Mouse (Mus musculus) ES-CJ7 (cell line): ENCODE data around the gene Esrrg.

Source experiments
- DNase-seq: peaks from one replicate; pipeline ENCODE4 v3.0.0; 2011; ENCODE audit warnings: low read depth, low spot score

Gene Esrrg

GRCm38 (mm10) chr1:188069849-188070248, 461.3 kb downstream of the Esrrg start:
- DNase-seq = no peak

- DNase-seq = no peak
These were observed 469.1 kb downstream of the Esrrg start for GRCm38 (mm10) chr1:188077561-188078195.

- DNase-seq = no peak
These were observed 471.8 kb downstream of the Esrrg start for GRCm38 (mm10) chr1:188080261-188080875.

- DNase-seq = no peak
These were observed 474.4 kb downstream of the Esrrg start for GRCm38 (mm10) chr1:188082665-188083640.

GRCm38 (mm10) chr1:188085116-188085879, 476.7 kb downstream of the Esrrg start:
- DNase-seq = no peak

GRCm38 (mm10) chr1:188093724-188094123, 485.1 kb downstream of the Esrrg start:
- no peak for DNase-seq

- DNase-seq = no peak
These were observed 493.2 kb downstream of the Esrrg start for GRCm38 (mm10) chr1:188101832-188102231.

GRCm38 (mm10) chr1:188103179-188103578, 494.6 kb downstream of the Esrrg start:
- no peak for DNase-seq

GRCm38 (mm10) chr1:188105516-188105915, 496.9 kb downstream of the Esrrg start:
- DNase-seq = no peak

GRCm38 (mm10) chr1:188107946-188108345, 499.4 kb downstream of the Esrrg start:
- no peak for DNase-seq

GRCm38 (mm10) chr1:188111552-188111951, 503.0 kb downstream of the Esrrg start:
- no peak for DNase-seq

- DNase-seq = no peak
These were observed 504.6 kb downstream of the Esrrg start for GRCm38 (mm10) chr1:188113240-188113639.

GRCm38 (mm10) chr1:188118125-188118524, 509.5 kb downstream of the Esrrg start:
- DNase-seq = no peak

GRCm38 (mm10) chr1:188119806-188120205, 511.2 kb downstream of the Esrrg start:
- DNase-seq = no peak

GRCm38 (mm10) chr1:188125521-188126021, 517.0 kb downstream of the Esrrg start:
- DNase-seq = no peak

- DNase-seq = no peak
These were observed 527.5 kb downstream of the Esrrg start for GRCm38 (mm10) chr1:188136126-188136525.

GRCm38 (mm10) chr1:188139473-188139872, 530.9 kb downstream of the Esrrg start:
- DNase-seq = no peak

GRCm38 (mm10) chr1:188140221-188140620, 531.6 kb downstream of the Esrrg start:
- DNase-seq = no peak

- no peak for DNase-seq
These were observed 539.0 kb downstream of the Esrrg start for GRCm38 (mm10) chr1:188147381-188148156.

GRCm38 (mm10) chr1:188151066-188151465, 542.5 kb downstream of the Esrrg start:
- no peak for DNase-seq

- no peak for DNase-seq
These were observed 543.4 kb downstream of the Esrrg start for GRCm38 (mm10) chr1:188152011-188152410.
